Mouse (Mus musculus) ES-Bruce4 (cell line): ENCODE data around the gene D930048N14Rik.
"Not testable (repeated sequence)": the region's sequence is repeated elsewhere in the genome, so short reads cannot be mapped to it uniquely, and the experiment has no call there.

ENCODE experiments used
- CTCF ChIP-seq: IDR thresholded peaks from one replicate; pipeline ENCODE4 v1.8.1; 2011; ENCODE audit warnings: low read depth, low read length
- POLR2A ChIP-seq: IDR thresholded peaks from one replicate; pipeline ENCODE4 v1.8.1; 2011; ENCODE audit warnings: low read length; ENCODE audit not compliant: insufficient read depth

GRCm38 (mm10) chr11:51616113-51616512 lies 34.6 kb upstream of the D930048N14Rik start:
- TF ChIP-seq CTCF, POLR2A: not testable (repeated sequence)
